Mouse (Mus musculus) liver (tissue): Measurements from ENCODE around the gene Ptprg.

Experiments
- DNase-seq: peaks from one replicate; pipeline ENCODE4 v3.0.0-alpha.2; 2020; ENCODE audit warnings: mixed read lengths

The Ptprg gene

DNA sequence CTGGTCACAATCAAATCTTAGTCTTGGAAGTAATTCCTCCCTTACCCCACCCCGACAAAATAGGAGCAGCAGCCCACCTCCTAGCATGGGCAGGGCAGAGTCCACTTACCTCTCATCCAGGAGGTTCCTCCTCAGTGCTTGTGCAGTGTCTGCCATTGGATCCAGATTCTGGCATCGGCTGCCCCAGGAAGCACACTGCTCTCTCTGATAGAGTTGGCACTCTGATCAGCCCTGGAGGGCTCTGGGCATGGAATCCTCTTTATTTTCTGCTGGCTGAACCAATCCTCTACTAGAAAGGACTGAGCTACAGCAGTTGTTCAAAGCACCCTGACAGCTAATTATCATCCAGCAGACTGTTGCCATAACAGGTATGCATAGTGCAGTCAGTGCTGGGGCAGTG lies 272.2 kb downstream of the Ptprg start:
- no peak for DNase-seq

- DNase-seq, result no peak
Measured at GRCm38 (mm10) chr14:11828086-11828485, 274.8 kb downstream of the Ptprg start.

- no peak for DNase-seq
Measured at GRCm38 (mm10) chr14:11833678-11834077, 280.3 kb downstream of the Ptprg start.

- no peak for DNase-seq
Measured at GRCm38 (mm10) chr14:11835706-11836445, 282.5 kb downstream of the Ptprg start.

- DNase-seq, result no peak
Measured at GRCm38 (mm10) chr14:11837714-11838113, 284.4 kb downstream of the Ptprg start.

DNA sequence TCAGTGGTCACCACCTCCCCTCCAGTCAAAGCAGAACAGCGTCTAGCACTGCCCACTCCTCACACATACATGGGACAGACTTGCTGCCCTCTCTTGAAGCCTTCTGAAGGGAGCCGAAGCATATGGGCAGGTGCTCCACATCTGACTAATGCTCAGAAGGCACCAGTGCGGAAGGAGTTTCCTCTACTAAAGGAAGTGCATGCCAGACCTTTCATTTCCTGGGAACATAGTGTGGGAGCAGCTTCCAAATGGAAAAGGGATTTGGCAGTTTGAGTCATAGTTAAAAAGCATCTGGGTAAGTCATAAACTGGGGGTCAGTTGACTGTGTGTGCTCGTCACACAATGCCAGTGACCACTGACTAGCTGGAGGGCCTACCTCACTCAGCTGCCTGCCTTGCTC lies 288.3 kb downstream of the Ptprg start:
- DNase-seq, result no peak

- DNase-seq, result no peak
Measured at GRCm38 (mm10) chr14:11852896-11853295, 299.6 kb downstream of the Ptprg start.

GRCm38 (mm10) chr14:11855499-11855898 lies 302.2 kb downstream of the Ptprg start:
- DNase-seq, result no peak

GRCm38 (mm10) chr14:11857928-11858481 lies 304.7 kb downstream of the Ptprg start:
- DNase-seq, result no peak

- no peak for DNase-seq
Measured at GRCm38 (mm10) chr14:11863286-11863685, 310.0 kb downstream of the Ptprg start.

GRCm38 (mm10) chr14:11864840-11865239 lies 311.5 kb downstream of the Ptprg start:
- no peak for DNase-seq

GRCm38 (mm10) chr14:11865332-11865731 lies 312.0 kb downstream of the Ptprg start:
- no peak for DNase-seq

- no peak for DNase-seq
Measured at GRCm38 (mm10) chr14:11865872-11866271, 312.5 kb downstream of the Ptprg start.

DNA sequence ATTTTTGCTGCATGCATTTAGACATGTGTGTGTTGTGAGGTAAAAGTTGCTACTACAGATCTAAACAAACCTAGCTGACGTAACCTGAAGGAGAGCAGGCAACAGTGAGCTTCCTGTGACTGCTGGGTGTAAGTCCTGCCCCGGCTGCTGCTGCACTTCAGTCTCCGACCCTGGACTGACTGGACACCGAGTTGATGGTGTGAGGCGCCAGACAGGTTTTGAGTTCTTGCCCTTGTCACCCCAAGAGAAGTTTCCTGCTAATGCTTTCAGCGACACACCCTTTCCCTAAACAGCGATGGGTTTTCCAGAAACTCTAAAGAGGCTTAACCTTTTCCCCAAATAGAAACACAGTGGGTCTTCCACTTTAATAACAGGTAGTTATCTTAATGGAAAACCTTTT lies 313.1 kb downstream of the Ptprg start:
- DNase-seq, result no peak

- no peak for DNase-seq
Measured at GRCm38 (mm10) chr14:11868636-11869035, 315.3 kb downstream of the Ptprg start.

- no peak for DNase-seq
Measured at GRCm38 (mm10) chr14:11871752-11872344, 318.5 kb downstream of the Ptprg start.

- no peak for DNase-seq
Measured at GRCm38 (mm10) chr14:11874266-11874665, 320.9 kb downstream of the Ptprg start.

DNA sequence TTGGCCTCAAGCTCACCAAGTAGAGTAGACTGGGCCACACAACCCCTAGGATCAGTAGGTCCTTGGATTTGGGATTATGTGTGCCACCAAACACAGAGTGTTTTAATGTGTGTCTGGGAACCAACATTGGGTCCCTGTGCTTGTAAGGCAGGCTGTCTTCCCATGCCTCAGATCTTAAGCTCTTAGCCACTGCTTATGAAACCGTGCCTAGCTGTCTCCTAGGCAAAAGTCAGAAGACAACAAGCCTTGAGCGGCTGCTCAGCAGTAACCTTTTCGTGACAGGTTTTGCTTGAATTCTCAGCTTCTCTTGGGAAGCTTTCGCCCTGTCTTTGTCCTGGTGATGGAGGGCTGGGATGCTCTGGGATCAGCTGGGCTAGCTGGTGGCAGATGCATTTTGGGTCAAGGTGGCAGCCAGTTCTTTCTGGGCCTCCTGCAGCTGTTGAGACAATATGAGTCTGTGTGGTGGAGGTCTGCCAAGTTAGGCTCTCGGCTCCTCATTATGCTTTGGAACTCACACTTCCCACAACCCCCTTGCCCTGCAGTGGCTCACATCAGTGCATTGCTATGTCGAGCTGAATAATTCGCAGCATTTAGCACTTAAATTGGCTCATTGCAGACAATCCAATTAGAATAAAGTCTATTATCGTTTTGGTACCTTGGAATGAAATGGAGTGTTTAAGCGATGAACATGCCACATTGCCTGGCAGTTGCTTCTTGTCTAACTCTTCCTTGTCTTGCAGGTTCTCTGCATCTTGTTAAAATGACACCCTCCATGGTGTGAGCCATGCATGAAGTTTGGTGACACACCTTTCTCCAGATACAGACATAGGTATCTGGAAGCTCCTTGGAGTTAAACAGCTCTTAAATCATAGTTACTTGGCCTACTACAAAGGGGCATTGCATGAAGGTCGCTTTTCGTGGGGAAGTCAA lies 321.9 kb downstream of the Ptprg start:
- no peak for DNase-seq

GRCm38 (mm10) chr14:11881082-11881481 lies 327.8 kb downstream of the Ptprg start:
- DNase-seq, result no peak

DNA sequence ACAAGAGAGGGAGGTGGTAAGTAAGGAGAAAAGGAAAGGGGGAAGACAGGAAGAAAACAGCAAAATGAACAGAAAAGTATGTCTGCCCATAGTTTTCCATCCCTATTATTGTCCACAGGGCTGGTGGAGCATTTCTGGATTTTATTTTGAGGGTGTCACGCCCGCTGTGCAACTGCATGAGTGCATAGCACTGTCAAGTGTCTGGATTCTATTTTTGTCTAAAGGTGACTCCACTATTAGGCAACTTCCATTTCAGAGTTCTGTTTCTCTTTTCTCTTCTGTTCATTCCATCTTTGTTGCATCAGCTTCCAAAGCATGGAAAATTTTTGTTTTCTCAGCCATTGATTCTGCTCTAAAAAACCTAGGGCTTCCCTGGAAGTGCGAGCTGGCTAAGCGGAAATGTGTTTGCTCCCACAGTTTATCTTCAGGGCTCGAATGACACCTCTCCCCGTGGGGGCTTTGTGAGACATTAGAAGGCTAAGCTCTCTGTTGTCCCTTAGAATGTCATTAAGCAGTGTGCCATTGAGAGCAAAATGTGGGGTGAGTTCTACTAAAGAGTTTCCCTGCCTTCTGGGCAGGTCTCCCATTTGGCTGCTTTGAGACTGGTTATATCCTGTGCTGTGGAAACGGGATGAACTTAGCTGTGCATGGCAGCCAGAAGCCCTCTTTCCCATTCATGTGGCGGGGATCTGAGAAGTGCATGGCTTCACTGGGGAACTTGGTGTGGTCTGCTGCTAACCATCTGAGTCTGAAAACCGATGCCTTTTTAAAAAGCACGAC lies 330.0 kb downstream of the Ptprg start:
- DNase-seq, result no peak

DNA sequence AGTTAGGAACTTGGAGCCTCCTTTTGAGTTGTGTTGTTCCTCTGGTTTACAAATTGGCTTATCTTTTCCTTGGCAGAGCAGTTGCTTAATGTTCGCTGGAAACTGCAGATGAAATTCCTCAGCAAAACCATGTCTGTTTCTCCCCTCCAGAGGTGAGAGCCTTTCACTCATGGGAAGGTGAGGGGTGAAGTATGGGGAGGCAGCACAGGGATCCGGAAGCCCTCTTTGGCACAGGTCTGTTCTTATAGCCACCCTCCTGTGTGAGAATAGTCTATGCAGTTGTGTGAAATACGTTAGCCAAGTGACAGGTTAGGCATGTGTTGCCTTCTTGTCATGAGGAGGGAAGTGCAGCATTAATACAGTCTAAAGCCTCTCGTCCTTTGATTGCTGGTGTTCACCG lies 330.7 kb downstream of the Ptprg start:
- DNase-seq, result no peak

GRCm38 (mm10) chr14:11886417-11886816 lies 333.1 kb downstream of the Ptprg start:
- no peak for DNase-seq
